Mouse (Mus musculus) G1E (cell line): ENCODE measurements around the gene Ppm1l.

Experiments
- CTCF ChIP-seq: IDR thresholded peaks from 2 replicates; pipeline ENCODE4 v1.5.1; 2012; ENCODE audit warnings: low read depth, low read length, inconsistent platforms, mixed read lengths
- GATA1 ChIP-seq: IDR thresholded peaks from 2 replicates; pipeline ENCODE4 v1.6.1; 2012; ENCODE audit warnings: borderline replicate concordance, low read length, inconsistent platforms, mixed read lengths
- GATA2 ChIP-seq: IDR thresholded peaks from 2 replicates; pipeline ENCODE4 v1.6.1; 2012; ENCODE audit warnings: low read depth, low read length, inconsistent platforms, borderline replicate concordance
- POLR2AphosphoS5 ChIP-seq: IDR thresholded peaks from 2 replicates; pipeline ENCODE4 v1.6.1; 2012; ENCODE audit warnings: low read depth, low read length, inconsistent platforms; ENCODE audit not compliant: insufficient replicate concordance
- TAL1 ChIP-seq: conservative IDR thresholded peaks from 2 replicates; pipeline ENCODE4 v1.6.1; 2012; ENCODE audit warnings: low read depth, low read length, inconsistent platforms, mixed read lengths

- TF ChIP-seq CTCF (no peak), TAL1 (no peak), GATA1 (no peak), GATA2 (no peak), POLR2AphosphoS5 (no peak)
Measured at GRCm38 (mm10) chr3:69408064-69408463, 91.4 kb downstream of the Ppm1l start.
